24 mouse cellular contexts compared by ENCODE assay signal in the genomic region with DNA sequence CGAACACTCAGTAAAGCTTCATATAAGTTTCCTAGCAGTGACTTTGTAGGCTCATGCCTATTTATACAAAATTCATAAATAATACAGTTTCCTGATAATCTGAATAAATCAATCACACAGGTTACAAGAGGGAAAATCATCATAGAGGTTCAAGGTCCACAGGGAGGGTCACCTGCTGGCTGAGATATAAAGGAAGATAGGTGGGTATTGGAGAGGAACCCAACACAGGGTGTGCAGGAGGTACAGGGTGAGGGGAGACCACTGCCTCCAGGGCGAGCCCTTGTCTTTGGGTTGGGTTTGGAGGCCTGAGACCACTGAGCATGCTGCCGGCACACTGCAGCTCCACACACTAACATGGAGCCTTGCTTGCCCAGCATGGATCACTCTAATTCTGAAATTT. TPM values are rescaled to one million over a fixed set of nuclear protein-coding genes. Genes with fewer than 3 reads are reported as not detected.
"Had no signal": no experiment of that assay in that cellular context is flagged by ENCODE, and none has a peak within 500 bp of the region (broad histone marks: within the 10 kb centered on the region; RNA-seq: fewer than 3 reads in every experiment).

No protein-coding gene starts in this region.

- H3K27ac ChIP-seq: liver, embryonic 14.5 days; macrophage; midbrain, embryonic 13.5 days; midbrain, embryonic 15.5 days; neural tube, embryonic 13.5 days; neural tube, embryonic 15.5 days had no signal

- DNase-seq: lung, adult 18-20 months; lung, embryonic 14.5 days; lung, postnatal 14 days; lung, postnatal 36 days; retina, postnatal 1 day; right cerebral cortex, postnatal 4 days; thymus, adult 18-20 months; thymus, postnatal 14 days; thymus, postnatal 36 days had no signal

- H3K4me3 ChIP-seq: megakaryocyte, embryonic 14.5 days; midbrain, embryonic 13.5 days; midbrain, embryonic 15.5 days; myocyte; neural tube, embryonic 13.5 days; neural tube, embryonic 15.5 days had no signal

- H3K4me1 ChIP-seq: midbrain, embryonic 15.5 days; neural tube, embryonic 13.5 days; neural tube, embryonic 15.5 days had no signal

- H3K9me3 ChIP-seq: megakaryocyte, embryonic 14.5 days; midbrain, embryonic 13.5 days; midbrain, embryonic 15.5 days; neural tube, embryonic 13.5 days; neural tube, embryonic 15.5 days had no signal

- ATAC-seq: midbrain, embryonic 13.5 days; midbrain, embryonic 15.5 days had no signal

- H3K4me2 ChIP-seq: lung, embryonic 14.5 days; midbrain, embryonic 11.5 days; midbrain, embryonic 13.5 days; midbrain, embryonic 15.5 days; neural tube, embryonic 13.5 days; neural tube, embryonic 15.5 days had no signal

- H3K9ac ChIP-seq: liver, embryonic 14.5 days; lung, embryonic 14.5 days; midbrain, embryonic 13.5 days; midbrain, embryonic 15.5 days; neural tube, embryonic 13.5 days; neural tube, embryonic 15.5 days had no signal

- H3K27me3 ChIP-seq: megakaryocyte, embryonic 14.5 days; midbrain, embryonic 13.5 days; midbrain, embryonic 15.5 days; neural tube, embryonic 13.5 days; neural tube, embryonic 15.5 days had no signal

RNA-seq across cellular contexts. Expression of gene Slc38a8, which starts 29.9 kb away (rescaled TPM):
- total RNA-seq: megakaryocyte progenitor cell, adult 5-6 weeks had no signal
- polyA plus RNA-seq: liver, embryonic 16.5 days; lung, embryonic 14.5 days; lung, embryonic 16.5 days; macrophage; midbrain, embryonic 11.5 days; midbrain, embryonic 13.5 days; midbrain, embryonic 15.5 days; myocyte; neural tube, embryonic 11.5 days; neural tube, embryonic 13.5 days; neural tube, embryonic 15.5 days; stomach, embryonic 14.5 days; stomach, embryonic 16.5 days had no signal

RNA-seq across cellular contexts. Expression of gene Dnaaf1, which starts 43.6 kb away (rescaled TPM):
- polyA plus RNA-seq: lung, embryonic 14.5 days; macrophage; neural tube, embryonic 11.5 days had no signal
